Mouse (Mus musculus): ENCODE data around the gene Gm3115.
"Not testable (repeated sequence)": the region's sequence is repeated elsewhere in the genome, so short reads cannot be mapped to it uniquely, and the experiment has no call there.

The Gm3115 gene

GRCm38 (mm10) chr14:4083820-4084219 is at the start of gene Gm3115:
TSS of gene Gm3115 (plus strand) at chr14:4084120.
- not testable (repeated sequence) for DNase-seq

GRCm38 (mm10) chr14:4110426-4110825 is 26.5 kb downstream of the Gm3115 start, which contains the start of gene Gm8108:
TSS of gene Gm8108 (plus strand) at chr14:4110526.
- not testable (repeated sequence) for DNase-seq

GRCm38 (mm10) chr14:4141646-4142045 is 57.7 kb downstream of the Gm3115 start:
- not testable (repeated sequence) for DNase-seq
